Mouse (Mus musculus): ENCODE data around the gene Lamtor5.
A peak's percentile ranks its signal among the peaks of the same experiment; 100 is the strongest.

Gene Lamtor5

DNA sequence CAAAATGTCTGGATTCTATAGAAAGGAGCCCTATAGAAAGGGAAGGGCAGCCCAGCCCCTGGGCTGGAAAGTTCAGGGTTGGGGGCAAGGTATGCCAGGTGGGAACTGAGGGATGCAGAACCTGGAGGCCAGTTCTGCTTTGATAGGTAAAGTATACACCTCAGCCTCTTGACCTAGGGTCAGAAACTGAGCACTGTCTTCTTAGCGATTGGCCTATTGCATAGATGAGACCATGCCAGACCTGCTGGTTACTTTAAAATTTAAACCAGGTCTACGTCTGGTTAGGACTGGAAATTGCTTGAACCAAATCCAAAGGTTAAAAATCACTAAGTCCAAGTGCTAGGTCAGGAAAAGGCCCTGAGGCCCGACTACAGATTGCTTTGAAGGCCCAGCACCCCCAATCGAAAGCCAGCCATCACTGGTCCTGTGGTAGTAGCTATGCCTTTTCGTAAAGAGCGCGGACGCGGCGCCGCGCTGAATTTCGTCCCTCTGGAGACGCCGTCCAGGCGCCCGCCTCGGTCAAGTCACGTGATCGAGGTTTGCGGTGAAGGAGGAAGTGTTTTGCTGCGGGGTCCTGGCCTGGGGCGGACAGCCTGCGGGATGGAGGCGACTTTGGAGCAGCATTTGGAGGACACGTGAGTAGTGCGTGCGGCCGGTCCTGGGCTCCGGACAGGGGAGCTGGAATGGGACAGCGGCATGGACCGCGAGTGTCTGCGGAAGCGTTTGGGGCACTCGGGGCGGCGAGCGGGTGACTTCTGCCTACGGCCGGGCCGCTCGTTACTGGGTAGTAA, at the start of gene Lamtor5:
Gene Lamtor5, plus strand, starts transcription at position 380 of the 791 bp plus-strand sequence.
- peak; percentile 82 to 91 for DNase-seq (ENCODE audit: low spot score in 2 of 2)

DNA sequence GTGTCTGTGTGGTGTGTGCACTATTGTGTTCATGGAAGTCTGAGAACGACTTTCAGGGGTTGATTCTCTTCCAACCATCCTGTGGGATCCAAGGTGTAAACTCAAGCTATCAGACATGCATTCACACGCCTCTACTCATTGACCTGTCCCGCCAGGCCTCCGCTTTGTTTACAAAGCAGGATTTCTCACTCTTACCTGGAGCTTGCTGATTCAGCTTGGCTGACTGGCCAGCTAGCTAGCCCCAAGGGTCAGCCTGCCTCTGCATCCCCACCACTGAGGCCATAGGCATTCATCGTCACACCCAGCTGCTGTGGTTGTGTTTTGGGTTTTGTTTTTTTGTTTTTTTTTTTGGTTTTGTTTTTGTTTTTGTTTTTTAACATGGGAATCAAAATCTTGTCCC, 49.4 kb upstream of the Lamtor5 start:
- no peak for DNase-seq (ENCODE audit: low spot score in 2 of 2)

DNA sequence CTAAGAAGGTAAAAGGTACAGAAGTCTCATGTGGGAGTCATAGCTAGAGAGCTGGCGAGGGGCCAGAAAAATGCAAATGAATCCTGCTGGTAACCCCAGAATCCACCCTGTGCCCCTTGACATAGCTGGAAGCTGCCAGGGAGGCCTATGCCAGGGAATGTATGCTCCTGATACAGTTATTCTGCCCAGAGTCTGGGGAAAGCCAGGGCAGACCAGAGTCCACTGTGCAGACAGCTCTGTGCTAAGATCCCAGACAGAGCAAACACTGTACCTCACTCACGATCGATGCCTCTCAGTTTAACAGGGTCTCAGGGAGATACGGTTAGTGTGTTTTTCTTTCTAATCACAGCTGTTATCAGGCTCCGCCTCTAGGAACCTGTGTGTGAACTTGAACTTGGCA, 48.8 kb upstream of the Lamtor5 start:
- no peak for DNase-seq (ENCODE audit: low spot score in 2 of 2)

DNA sequence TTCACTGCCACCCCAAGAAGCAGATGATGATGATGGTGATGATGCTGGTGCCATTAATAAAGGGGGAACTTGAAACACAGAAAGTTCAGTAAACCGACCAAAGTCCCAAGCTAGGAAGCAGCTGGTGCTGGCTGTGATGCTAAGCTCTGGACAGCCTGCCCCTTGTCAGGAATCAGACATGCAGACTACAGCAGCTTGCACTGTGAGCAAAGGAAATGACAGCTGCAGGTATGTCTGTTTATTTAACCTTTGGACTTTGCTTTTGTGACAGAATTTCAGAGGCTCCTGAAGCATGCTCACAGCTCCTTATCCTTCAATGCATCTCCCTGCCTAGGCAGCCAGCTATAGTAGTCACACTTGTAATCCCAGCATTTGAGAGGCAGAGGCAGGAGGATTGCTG, 48.1 kb upstream of the Lamtor5 start, which contains the start of gene A630076J17Rik:
Gene A630076J17Rik, plus strand, starts transcription at position 88 of the 400 bp plus-strand sequence.
- no peak for DNase-seq (ENCODE audit: low spot score in 2 of 2)

DNA sequence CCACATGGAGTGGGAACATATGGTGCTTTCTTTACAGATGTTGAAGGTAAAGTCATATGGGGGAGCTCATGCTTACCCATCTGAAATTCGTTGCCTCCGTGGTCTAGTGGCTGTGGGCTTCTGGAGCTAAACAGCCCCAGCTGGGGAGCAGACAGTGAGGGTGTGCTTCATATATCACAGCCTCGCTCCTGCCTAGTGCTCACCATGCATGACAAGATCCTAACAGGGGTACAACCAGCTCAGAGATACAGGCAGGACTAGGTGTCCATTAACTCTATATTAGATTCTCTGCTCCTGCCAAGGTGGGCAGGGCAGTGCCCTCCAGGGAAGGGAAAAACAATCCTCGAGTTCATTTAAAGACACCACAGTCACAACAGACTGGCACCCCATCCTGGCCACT, 47.5 kb upstream of the Lamtor5 start:
- no peak for DNase-seq (ENCODE audit: low spot score in 2 of 2)

DNA sequence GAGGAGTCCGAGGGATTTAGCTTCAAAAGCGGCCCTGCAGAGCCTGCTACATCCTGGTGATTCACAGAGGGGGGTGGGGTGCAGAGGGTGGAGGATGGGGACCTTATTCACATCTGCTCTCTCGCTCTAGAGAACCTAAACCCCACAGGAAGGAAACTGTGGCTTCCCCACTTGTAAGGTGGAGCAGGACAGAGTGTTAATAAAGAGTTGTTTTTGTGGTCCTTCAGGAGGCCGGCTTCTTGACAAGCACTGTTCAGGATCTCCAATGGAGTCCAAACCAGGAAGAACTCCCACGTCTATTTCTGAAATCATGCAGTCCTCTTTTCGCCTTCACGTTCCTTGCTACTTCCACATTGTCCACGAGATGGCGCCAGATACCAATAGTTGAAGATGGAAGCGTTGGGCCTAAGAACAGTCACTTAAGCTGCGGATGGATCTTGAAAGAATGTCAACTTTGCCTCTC, 45.3 kb upstream of the Lamtor5 start:
- peak; percentile 43 to 80 for DNase-seq (ENCODE audit: low spot score in 2 of 2)

DNA sequence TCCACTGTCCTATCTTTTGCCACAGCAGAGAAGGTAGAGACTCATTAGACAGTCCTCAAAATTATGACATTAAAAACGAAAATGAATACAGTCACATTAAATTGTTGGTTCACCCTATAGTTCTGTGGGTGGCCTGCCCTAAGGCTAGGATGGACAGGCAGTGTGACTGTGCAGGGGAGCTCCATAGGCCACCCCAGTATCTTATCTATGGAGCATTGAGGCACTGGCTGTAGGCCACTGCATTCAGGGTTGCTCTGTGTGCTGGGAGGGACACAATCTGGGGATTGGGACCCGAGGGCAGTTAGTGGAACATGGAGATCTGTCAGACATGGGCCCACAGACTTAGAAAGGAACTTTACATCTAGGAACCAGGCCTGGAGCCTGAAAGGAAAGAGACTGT, 44.7 kb upstream of the Lamtor5 start:
- no peak for DNase-seq (ENCODE audit: low spot score in 2 of 2)

DNA sequence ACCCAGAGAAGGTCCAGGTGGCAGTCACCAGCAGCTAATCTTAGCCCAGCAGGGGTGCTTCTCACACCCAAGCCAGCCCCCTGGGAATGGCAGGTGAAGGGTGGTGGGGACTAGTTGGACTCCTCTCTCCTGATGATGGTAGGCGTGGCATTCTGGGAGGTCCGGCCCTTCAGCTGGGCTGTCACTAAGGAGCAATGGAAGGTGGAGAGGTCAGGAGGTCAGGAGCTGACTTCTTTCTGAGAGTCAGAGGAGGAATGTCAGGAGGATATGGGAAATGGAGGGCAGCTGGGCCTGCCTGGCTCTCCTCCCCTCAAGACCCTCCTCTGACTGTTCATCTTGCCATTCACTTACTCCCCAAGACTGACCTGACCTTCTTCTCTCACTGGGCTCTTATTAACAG, 40.6 kb upstream of the Lamtor5 start:
- DNase-seq (ENCODE audit: low spot score in 2 of 2), result no peak

DNA sequence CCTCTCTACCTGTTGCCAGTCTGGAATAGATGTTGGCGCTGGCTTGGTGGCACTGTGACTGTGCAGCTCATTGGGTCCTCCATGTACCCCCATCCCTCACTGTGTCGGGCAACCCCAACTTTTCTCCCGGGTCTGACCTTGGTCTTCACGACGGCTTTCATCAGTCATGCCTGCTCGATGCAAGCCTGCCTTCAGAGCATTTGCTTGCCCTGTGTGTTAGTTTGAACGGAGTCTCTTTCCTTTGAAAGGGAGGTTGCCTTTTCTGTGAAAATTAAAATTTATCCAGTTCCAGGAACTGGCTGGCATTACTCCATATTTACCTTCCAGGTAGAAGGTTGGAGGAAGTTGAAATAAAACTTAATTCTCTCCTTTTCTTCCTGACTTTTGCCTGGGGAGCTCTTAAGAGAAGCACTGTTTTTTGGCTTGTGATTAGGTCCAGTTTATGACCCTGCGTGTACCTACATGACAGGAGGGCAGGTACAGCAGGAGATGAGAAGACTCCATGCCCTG, 40.1 kb upstream of the Lamtor5 start:
- no peak for DNase-seq (ENCODE audit: low spot score in 2 of 2)

DNA sequence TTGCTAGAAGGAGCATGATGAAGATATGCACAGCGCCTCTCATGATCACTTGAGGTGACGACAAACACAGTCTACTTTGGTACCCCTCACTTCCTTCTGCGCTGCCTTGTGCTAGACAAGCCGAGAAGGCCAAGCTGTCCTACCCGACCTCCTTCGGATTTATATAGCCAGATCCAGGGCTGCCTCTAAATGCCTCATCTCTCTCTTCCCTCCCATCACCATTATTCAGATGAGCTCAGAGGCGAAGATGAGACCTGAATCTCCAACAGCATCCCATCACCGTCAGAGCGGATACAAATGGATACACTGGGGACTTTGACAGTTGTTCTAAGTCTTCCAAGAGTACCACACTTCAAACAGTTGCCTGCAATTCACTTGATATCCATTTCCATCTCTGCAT, 39.1 kb upstream of the Lamtor5 start, which contains the start of gene Prok1:
Gene Prok1, minus strand, starts transcription at position 101 of the 400 bp plus-strand sequence.
- no peak for DNase-seq (ENCODE audit: low spot score in 2 of 2)

DNA sequence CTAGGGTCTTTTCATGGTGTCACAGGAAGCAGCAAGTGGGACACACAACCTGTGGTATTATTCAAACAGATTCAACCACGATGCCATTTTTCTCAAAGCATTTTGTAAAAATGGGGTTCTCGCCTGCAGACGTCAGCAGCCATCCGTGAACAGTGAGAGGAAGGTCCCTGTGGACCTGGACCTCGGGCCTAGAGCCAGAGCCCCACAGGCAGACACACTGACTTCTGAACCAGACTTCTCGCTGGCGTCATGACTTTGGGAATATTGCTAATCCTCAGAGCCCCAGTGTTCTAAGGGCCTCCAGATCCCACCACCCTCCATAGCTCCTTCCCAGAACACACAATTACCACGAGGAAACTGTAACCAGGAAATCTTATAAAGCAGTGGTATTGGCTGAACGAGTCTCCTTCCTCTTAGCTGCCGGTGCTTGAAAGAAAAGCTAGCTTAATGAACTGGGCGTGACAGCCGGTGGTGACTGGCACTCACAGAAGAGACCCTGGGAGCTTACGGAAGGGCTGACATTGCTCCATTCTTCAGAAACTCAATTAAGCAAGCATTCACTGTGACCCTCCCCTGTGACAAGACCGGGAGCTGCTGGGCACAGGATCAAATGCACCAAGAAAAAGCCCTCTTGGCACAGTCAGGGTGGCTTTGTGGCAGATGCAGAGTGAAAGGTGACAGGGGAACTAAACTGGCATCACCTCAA, 37.1 kb upstream of the Lamtor5 start:
- no peak for DNase-seq (ENCODE audit: low spot score in 2 of 2)

DNA sequence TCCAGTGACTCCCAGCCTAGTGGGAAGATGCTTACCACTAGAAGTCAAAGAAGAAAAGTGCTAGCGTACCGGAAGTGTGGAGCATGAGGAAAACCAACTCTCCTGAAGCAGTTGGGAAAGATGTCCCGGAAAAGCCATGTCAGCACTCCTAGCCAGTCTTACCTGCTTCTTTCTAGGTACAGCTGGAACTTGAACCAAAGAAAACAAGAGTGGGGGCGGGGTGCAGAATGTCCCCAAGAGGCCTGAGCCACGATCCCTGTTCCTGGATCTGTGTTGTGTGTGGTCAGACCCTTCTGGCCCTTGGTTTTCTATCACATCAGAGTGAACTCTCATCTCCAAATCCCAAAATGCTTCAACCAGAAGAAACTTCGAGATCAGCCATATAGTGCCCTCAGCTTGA, 31.8 kb upstream of the Lamtor5 start:
- no peak for DNase-seq (ENCODE audit: low spot score in 2 of 2)

DNA sequence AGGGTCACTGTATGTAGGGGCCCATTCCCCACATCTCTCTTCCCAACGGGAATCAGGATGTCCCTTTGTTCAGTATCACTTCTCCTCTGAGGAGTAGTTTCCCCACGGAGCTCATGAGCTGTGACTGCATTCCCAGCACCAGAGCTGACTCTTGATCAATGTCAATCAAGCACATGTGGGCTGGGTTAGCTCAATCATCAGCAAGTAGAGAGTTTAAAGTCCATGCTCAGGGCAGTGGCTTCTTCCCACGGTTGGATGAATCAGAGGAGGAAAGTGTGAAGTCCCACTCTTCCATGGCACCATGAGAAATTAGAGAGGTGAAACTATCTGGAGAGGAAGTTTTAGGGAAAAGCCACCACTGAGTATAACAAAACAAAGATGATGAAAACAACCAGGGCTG, 29.6 kb upstream of the Lamtor5 start:
- no peak for DNase-seq (ENCODE audit: low spot score in 2 of 2)

DNA sequence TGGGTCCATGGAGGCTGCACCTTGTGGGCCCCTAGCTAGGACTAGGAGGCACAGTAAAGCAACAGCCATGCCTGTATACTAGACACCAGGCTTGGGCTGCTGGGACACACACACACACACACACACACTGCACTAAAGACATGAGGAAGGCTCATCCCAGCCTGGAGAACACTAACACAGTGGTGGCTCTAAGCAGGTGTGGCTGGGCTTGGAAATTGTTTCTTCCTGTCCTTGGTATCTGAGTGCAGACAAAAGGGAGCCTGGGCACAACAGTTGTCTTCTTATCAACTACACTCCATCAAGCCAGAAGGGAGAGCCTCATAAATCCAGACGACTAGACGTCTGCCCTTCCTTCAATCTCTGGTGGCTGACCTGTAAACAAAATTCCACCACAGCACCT, 28.3 kb upstream of the Lamtor5 start:
- DNase-seq (ENCODE audit: low spot score in 2 of 2), result no peak

DNA sequence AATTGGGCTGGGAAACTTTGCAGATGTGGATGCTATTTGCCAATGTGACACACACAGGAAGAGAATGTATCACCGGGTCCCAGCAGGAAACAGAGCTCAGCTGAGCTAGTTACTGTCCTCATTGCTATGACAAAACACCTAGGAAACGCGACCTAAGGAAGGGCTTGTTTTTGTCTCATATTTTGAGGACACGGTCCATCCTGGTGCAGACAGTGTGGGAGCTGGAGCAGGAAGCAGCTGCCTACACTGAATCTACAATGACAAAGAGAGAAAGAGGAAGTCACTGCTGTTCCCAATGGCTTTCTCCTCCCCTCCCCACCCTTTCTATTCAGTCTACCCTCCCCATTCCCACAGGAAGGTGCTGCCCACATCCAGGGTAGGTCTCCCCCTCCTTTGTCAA, 26.6 kb upstream of the Lamtor5 start:
- no peak for DNase-seq (ENCODE audit: low spot score in 2 of 2)

DNA sequence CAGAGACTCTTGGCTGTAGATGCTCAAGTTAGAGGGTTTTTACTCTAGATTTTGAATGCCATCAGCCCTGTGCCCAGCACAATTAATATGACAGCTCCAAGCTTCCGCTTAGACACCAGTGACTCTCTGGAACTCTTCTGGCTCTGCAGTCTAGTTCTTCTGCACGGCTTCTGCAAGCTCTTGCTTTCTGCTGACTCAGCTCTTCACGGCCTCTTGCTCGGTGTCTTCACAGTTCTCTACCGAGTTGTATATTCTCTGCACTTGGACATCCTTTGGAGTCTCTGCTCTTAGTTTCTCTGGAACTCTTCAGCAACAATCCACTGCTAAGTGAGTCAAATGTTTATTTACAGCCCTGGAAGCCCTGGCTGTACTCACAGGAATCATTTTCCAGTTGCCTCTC, 24.7 kb upstream of the Lamtor5 start:
- DNase-seq (ENCODE audit: low spot score in 2 of 2), result no peak

DNA sequence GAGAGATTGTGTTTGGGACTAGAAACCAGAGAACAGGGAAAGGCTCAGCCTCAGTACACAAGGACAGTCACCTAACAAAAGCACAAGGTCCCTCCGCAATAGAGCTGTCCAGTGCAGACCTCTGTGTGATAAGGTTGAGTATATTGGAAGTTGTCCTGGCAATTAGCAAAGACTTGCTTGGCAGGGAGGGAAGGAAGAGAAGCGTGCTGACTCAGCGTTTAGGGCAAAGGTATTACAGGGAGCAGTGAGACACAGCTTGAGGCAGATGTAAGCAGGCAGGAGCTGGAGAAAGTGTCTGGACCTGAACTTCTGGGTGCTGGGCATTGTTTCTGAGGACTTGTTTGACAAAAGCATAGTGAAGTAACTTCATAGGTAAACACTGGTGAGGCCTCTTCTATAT, 22.7 kb upstream of the Lamtor5 start:
- no peak for DNase-seq (ENCODE audit: low spot score in 2 of 2)

DNA sequence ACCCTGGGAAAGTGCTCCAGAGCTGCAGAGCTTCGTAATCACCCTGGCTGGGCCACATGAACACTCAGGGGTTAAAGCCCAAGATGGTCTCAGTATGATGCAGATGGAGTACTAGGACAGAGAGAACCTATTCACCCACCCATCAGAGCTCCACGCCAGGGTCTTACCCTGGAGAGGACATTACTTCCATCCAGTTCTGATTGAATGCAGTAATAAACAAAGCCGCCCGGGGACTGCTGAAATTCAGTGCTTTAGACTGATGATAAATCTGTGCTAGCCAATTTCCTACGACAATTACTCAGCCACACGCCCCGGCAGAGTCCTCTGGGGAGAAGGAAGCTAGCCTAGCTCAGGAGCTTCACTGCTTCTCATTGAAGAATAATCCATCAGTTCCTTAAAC, 21.9 kb upstream of the Lamtor5 start:
- DNase-seq (ENCODE audit: low spot score in 2 of 2), result no peak

DNA sequence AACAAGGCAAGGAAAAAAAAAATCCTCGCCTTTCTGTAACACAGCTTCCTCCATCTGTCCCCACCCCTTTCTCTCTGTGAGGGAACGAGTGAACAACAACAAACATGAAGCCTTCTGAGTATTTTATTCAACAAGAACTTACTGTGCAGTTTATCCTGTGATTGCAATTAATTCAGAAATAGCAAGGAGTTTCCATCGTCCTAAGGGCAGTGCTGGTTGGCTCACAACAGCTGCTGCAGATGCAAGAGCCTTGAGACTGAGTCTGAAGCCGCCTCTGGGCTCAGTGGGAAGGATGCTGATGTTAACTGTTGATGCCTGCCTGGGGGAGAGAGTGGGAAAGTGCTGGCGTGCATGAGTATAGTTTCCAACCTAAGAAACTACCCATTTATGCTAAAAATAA, 20.7 kb upstream of the Lamtor5 start:
- no peak for DNase-seq (ENCODE audit: low spot score in 2 of 2)

DNA sequence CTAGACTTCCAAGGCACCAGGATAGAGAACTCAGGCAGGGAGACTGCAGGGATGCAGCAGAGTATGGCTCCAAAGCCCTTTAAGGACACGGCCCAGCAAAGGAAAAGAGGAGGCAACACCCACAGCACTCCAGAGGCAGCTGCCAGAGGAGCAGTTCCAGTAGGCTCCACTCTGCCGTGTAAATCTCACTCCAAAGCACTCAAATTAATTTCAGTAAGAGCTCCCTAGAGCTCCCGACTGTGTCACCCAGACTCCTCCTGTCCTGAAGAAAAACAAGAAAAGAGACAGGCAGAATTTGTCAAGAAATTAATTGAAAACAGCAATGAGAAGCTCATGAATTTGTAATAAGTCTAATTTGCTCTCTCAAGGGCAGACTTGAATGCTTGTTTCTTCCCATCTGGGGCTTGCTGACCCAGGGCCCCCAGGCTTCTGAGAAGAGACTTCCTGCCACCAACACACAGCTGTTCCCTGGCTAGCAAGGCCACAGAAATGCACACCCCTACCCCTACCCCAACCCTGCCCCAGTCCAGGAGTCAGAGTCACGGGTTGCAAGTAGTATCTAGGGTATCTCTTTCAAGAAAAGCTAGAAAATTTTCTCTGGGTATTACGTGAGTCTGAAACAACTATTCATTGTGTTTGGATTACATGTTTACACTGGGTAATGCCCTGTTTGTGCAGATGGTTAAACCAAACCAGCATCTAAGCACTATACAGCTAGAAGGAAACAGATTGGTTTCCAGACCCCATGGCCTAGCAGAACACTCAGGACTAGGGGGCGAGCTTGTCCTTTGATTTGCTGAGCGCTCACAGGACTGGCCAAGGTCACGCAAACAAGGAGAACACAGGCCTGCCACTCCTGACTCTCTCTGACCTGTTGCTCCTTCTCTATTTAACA, 17.5 kb upstream of the Lamtor5 start:
- DNase-seq (ENCODE audit: low spot score in 2 of 2), result no peak

DNA sequence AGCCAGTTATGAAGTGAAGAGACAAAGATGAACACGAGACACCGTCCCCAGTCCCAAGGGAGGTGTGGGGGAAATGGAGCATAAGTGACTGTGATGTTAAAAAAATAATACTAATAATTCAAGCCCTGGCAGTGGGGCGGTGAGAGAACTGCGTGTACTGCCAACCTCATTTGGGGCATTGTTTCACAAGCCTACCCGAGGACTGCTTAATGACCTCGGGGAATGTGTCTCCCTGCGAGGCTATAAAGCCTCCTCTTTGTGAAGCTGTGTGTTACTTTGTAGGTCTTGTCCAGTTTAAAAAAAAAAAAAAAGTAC, 16.9 kb upstream of the Lamtor5 start:
- no peak for DNase-seq (ENCODE audit: low spot score in 2 of 2)

DNA sequence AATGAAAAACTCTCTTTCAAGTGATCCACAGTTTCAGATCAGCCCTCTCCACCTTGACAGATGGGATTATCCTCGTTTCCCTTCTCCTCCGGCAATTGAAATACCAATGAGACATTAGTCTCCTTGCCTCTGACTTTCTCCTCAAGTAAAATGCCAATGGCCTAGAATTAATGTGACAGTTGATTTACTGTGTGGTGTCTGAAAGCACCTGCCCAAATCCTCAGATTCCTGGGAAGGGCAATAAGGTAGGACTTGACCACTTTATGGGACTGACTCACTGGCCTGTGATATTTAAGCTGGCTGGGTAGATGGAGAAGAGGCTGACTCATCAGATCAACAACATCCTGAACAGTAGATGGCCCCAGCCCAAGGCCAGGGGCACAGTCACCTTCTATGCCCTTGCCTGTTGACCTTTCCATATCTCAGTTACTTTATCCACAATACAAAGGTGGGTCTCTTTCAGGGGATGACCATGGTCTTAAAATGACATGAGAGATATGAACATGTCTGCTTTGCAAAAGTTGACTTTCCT, 11.8 kb upstream of the Lamtor5 start:
- DNase-seq (ENCODE audit: low spot score in 2 of 2), result no peak
